ENCODE assay signal across 8 mouse cellular contexts in the genomic region with DNA sequence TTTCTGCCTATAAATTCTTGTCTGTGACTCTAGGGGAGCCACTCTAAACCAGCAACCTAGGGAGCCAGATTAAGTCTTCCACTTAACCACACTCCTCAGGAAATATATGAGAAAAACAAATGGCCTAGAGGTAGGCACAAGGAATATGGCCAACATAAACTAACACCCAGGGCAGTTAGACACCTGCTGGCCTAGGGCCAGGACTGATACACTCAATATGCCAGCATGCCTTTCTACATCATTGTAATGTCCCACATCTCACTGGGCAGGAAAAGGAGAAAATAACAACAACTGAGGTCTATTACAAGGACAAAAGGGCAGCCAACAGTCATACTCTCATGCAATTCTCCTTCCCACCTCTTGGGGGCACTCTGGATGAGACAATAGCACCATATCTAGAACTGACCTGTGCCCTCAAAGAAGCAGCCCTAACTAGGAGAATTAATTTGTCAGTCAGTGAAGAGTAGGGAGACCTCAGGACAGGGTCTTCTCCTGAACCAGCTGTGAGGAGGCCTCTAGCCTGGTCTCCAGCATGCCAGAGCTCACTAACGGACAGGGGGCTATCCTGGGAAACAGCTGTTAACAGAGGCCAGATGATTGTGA. TPM values are rescaled to one million over a fixed set of nuclear protein-coding genes. Genes with fewer than 3 reads are reported as not detected.
A peak's percentile ranks its signal among the peaks of the same experiment; 100 is the strongest.
DNase-seq lines count a peak whose midpoint lies in the region; ATAC-seq and TF ChIP-seq lines count a peak whose summit lies in the region.

No protein-coding gene starts in this region.

- ATAC-seq in liver, postnatal 0 days = no peak
- ATAC-seq in embryonic facial prominence, embryonic 12.5 days (ENCODE audit: insufficient number of reproducible peaks, insufficient read depth, low FRiP score, low TSS enrichment) = no peak
- ATAC-seq in limb, embryonic 15.5 days (ENCODE audit: insufficient number of reproducible peaks, low FRiP score, low TSS enrichment, low read depth) = no peak

- peak; percentile 60 for DNase-seq in cerebellum, adult 9-10 months
- DNase-seq in cerebellum, postnatal 25 days = no peak
- no peak for DNase-seq in liver, postnatal 0 days
- no peak for DNase-seq in liver
- no peak for DNase-seq in ovary, postnatal 36 days (ENCODE audit: low spot score)
- DNase-seq in spleen, postnatal 4 days (ENCODE audit: low spot score in 2 of 2) = no peak

- H3K27me3 ChIP-seq in liver, postnatal 0 days (ENCODE audit: insufficient read depth, low read length) = no peaks in the 10 kb centered on the region
- no peaks in the 10 kb centered on the region for H3K27me3 ChIP-seq in embryonic facial prominence, embryonic 12.5 days
- H3K27me3 ChIP-seq in limb, embryonic 15.5 days = no peaks in the 10 kb centered on the region

- no peak overlapping the region for H3K27ac ChIP-seq in liver, postnatal 0 days (ENCODE audit: low read depth)
- H3K27ac ChIP-seq in embryonic facial prominence, embryonic 12.5 days = peak overlapping the region; percentile 96
- peak overlapping the region; percentile 95 for H3K27ac ChIP-seq in limb, embryonic 15.5 days

- H3K4me2 ChIP-seq in liver, postnatal 0 days (ENCODE audit: low read depth, low read length) = no peak overlapping the region
- H3K4me2 ChIP-seq in embryonic facial prominence, embryonic 12.5 days (replicated peaks) = no peak overlapping the region
- peak overlapping the region; percentile 70; the same call in 1 of the 2 replicates for H3K4me2 ChIP-seq in limb, embryonic 15.5 days

- no peak for TF ChIP-seq EP300 in liver, postnatal 0 days (IDR thresholded peaks at IDR 0.05; ENCODE audit: low read depth)

- H3K36me3 ChIP-seq in liver, postnatal 0 days (replicated peaks; ENCODE audit: insufficient read depth, low read length) = no peaks in the 10 kb centered on the region
- H3K36me3 ChIP-seq in embryonic facial prominence, embryonic 12.5 days = peaks cover 9% of the 10 kb centered on the region; the same call in 1 of the 2 replicates
- peaks cover 5% of the 10 kb centered on the region for H3K36me3 ChIP-seq in limb, embryonic 15.5 days

- no peaks in the 10 kb centered on the region for H3K9me3 ChIP-seq in liver, postnatal 0 days (ENCODE audit: low read length)
- H3K9me3 ChIP-seq in embryonic facial prominence, embryonic 12.5 days = no peaks in the 10 kb centered on the region
- H3K9me3 ChIP-seq in limb, embryonic 15.5 days = no peaks in the 10 kb centered on the region

- H3K9ac ChIP-seq in liver, postnatal 0 days (replicated peaks) = no peak overlapping the region
- H3K9ac ChIP-seq in embryonic facial prominence, embryonic 12.5 days = no peak overlapping the region; the same call in 1 of the 2 replicates
- no peak overlapping the region for H3K9ac ChIP-seq in limb, embryonic 15.5 days

- H3K4me3 ChIP-seq in liver, postnatal 0 days (ENCODE audit: low read depth, low read length) = no peak overlapping the region
- no peak overlapping the region for H3K4me3 ChIP-seq in embryonic facial prominence, embryonic 12.5 days
- H3K4me3 ChIP-seq in limb, embryonic 15.5 days = no peak overlapping the region

- WGBS in liver, postnatal 0 days (ENCODE audit: insufficient replicate concordance) = 83% methylated on average over 1 of the region's 1 CpGs
- WGBS in embryonic facial prominence, embryonic 12.5 days = 82% methylated on average over 1 of the region's 1 CpGs
- 86% methylated on average over 1 of the region's 1 CpGs for WGBS in limb, embryonic 15.5 days

- TF ChIP-seq CTCF in liver, postnatal 0 days (IDR thresholded peaks at IDR 0.05; ENCODE audit: low read depth) = peak; percentile 64

- H3K4me1 ChIP-seq in liver, postnatal 0 days (ENCODE audit: insufficient read depth) = peaks cover 70% of the 10 kb centered on the region
- H3K4me1 ChIP-seq in embryonic facial prominence, embryonic 12.5 days = peaks cover 83% of the 10 kb centered on the region
- H3K4me1 ChIP-seq in limb, embryonic 15.5 days = peaks cover 84% of the 10 kb centered on the region

RNA-seq across cellular contexts. Expression of gene Bmf, which starts 6.4 kb away (rescaled TPM):
- polyA plus RNA-seq in liver, postnatal 0 days (2015; fragmentation: Nextera tagmentation; extraction: Ambion mirVana) = 1.3 TPM in 2 replicates
- 6.6 and 7.1 TPM in 2 replicates for polyA plus RNA-seq in embryonic facial prominence, embryonic 12.5 days (2016; fragmentation: Nextera tagmentation; extraction: Ambion mirVana)
- 3.8 and 5.9 TPM in 2 replicates for polyA plus RNA-seq in limb, embryonic 15.5 days (2015; fragmentation: Nextera tagmentation; extraction: Ambion mirVana)

RNA-seq across cellular contexts. Expression of gene Bub1b, which starts 54.9 kb away (rescaled TPM):
- polyA plus RNA-seq in liver, postnatal 0 days (2015; fragmentation: Nextera tagmentation; extraction: Ambion mirVana) = 12.7 and 15.7 TPM in 2 replicates
- 99.8 and 106 TPM in 2 replicates for polyA plus RNA-seq in embryonic facial prominence, embryonic 12.5 days (2016; fragmentation: Nextera tagmentation; extraction: Ambion mirVana)
- 62.8 and 64.2 TPM in 2 replicates for polyA plus RNA-seq in limb, embryonic 15.5 days (2015; fragmentation: Nextera tagmentation; extraction: Ambion mirVana)
